Mouse (Mus musculus): ENCODE data around the gene Rsu1. TPM values are rescaled to one million over a fixed set of nuclear protein-coding genes. Genes with fewer than 3 reads are reported as not detected.
A peak's percentile ranks its signal among the peaks of the same experiment; 100 is the strongest.

Gene Rsu1
- polyA plus RNA-seq, 1 experiment from 2014 or later: 68.3 TPM

GRCm38 (mm10) chr2:13278114-13278862, 7.1 kb upstream of the Rsu1 start:
- no peak for ATAC-seq
- Histone ChIP-seq H3K36me3 (ENCODE audit: control insufficient read depth, insufficient read depth) (peaks cover 9% of the 10 kb centered on the region; the same call in 1 of the 2 replicates), H3K4me2 (replicated peaks; ENCODE audit: low read depth) (no peak overlapping the region), H3K9ac (ENCODE audit: low read depth, low read length) (no peak overlapping the region), H3K27ac (ENCODE audit: low read depth, low read length) (no peak overlapping the region), H3K4me3 (ENCODE audit: low read depth, low read length) (no peak overlapping the region), H3K27me3 (replicated peaks; ENCODE audit: control insufficient read depth, insufficient read depth, low read length) (no peaks in the 10 kb centered on the region), H3K4me1 (replicated peaks; ENCODE audit: control insufficient read depth, insufficient read depth, low read length) (no peaks in the 10 kb centered on the region), H3K9me3 (ENCODE audit: control insufficient read depth) (no peaks in the 10 kb centered on the region)
- TF ChIP-seq CTCF (IDR thresholded peaks at IDR 0.05; ENCODE audit: low read depth): peak; percentile 76
- 52% methylated on average over 10 of the region's 10 CpGs for WGBS

- TF ChIP-seq CTCF (IDR thresholded peaks at IDR 0.05; ENCODE audit: low read depth): peak; percentile 57
These were observed 4.7 kb upstream of the Rsu1 start for GRCm38 (mm10) chr2:13275874-13276273.

DNA sequence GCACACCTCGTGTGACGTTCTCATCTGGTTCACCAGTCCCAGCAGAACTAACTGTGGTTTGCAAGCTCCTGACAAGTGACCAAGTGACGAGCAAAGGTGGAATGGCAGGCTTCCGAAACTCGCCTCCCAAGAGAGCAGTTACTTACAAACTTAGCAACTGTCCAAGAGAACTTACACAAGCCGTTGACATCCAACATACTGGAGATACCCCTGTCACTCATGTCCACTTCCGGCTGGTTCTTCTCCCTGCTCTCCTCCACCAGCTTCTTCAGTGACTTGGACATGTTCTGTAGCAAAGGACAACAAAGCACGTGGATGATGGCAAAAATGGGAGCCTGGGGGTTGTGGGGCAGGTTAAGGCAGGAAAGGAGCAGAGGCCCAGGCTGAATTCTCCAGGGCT, 479 bp downstream of the Rsu1 start:
- TF ChIP-seq CTCF (IDR thresholded peaks at IDR 0.05; ENCODE audit: low read depth): no peak
- Histone ChIP-seq H3K4me1 (replicated peaks; ENCODE audit: control insufficient read depth, insufficient read depth, low read length) (no peaks in the 10 kb centered on the region), H3K27ac (ENCODE audit: low read depth, low read length) (no peak overlapping the region), H3K9me3 (ENCODE audit: control insufficient read depth) (no peaks in the 10 kb centered on the region), H3K36me3 (ENCODE audit: control insufficient read depth, insufficient read depth) (no peaks in the 10 kb centered on the region), H3K27me3 (replicated peaks; ENCODE audit: control insufficient read depth, insufficient read depth, low read length) (no peaks in the 10 kb centered on the region), H3K4me3 (ENCODE audit: low read depth, low read length) (peak overlapping the region; percentile 65), H3K9ac (ENCODE audit: low read depth, low read length) (peak overlapping the region; percentile 64), H3K4me2 (replicated peaks; ENCODE audit: low read depth) (peak overlapping the region; percentile 82)
- no peak for ATAC-seq
- 33% methylated on average over 8 of the region's 8 CpGs for WGBS

More at GRCm38 (mm10) chr2:13275874-13276273, 4.7 kb upstream of the Rsu1 start:
- ATAC-seq: no peak
- no peak overlapping the region for H3K9ac ChIP-seq (ENCODE audit: low read depth, low read length)
- H3K4me3 ChIP-seq (ENCODE audit: low read depth, low read length): no peak overlapping the region
- peaks cover 5% of the 10 kb centered on the region; the same call in 1 of the 2 replicates for H3K36me3 ChIP-seq (ENCODE audit: control insufficient read depth, insufficient read depth)
- 67% methylated on average over 7 of the region's 7 CpGs for WGBS
- H3K9me3 ChIP-seq (ENCODE audit: control insufficient read depth): no peaks in the 10 kb centered on the region
- no peaks in the 10 kb centered on the region for H3K27me3 ChIP-seq (replicated peaks; ENCODE audit: control insufficient read depth, insufficient read depth, low read length)
- H3K4me2 ChIP-seq (replicated peaks; ENCODE audit: low read depth): no peak overlapping the region
- H3K27ac ChIP-seq (ENCODE audit: low read depth, low read length): no peak overlapping the region
- H3K4me1 ChIP-seq (replicated peaks; ENCODE audit: control insufficient read depth, insufficient read depth, low read length): no peaks in the 10 kb centered on the region

- no peaks in the 10 kb centered on the region for H3K4me1 ChIP-seq (replicated peaks; ENCODE audit: control insufficient read depth, insufficient read depth, low read length)
- no peak overlapping the region for H3K4me3 ChIP-seq (ENCODE audit: low read depth, low read length)
- 93% methylated on average over 4 of the region's 4 CpGs for WGBS
- no peaks in the 10 kb centered on the region for H3K9me3 ChIP-seq (ENCODE audit: control insufficient read depth)
- H3K36me3 ChIP-seq (ENCODE audit: control insufficient read depth, insufficient read depth): no peaks in the 10 kb centered on the region
- no peak overlapping the region for H3K9ac ChIP-seq (ENCODE audit: low read depth, low read length)
- H3K4me2 ChIP-seq (replicated peaks; ENCODE audit: low read depth): no peak overlapping the region
- H3K27ac ChIP-seq (ENCODE audit: low read depth, low read length): no peak overlapping the region
- H3K27me3 ChIP-seq (replicated peaks; ENCODE audit: control insufficient read depth, insufficient read depth, low read length): no peaks in the 10 kb centered on the region
- no peak for TF ChIP-seq CTCF (IDR thresholded peaks at IDR 0.05; ENCODE audit: low read depth)
- no peak for ATAC-seq
These were observed 2.4 kb downstream of the Rsu1 start for GRCm38 (mm10) chr2:13268681-13269293.

DNA sequence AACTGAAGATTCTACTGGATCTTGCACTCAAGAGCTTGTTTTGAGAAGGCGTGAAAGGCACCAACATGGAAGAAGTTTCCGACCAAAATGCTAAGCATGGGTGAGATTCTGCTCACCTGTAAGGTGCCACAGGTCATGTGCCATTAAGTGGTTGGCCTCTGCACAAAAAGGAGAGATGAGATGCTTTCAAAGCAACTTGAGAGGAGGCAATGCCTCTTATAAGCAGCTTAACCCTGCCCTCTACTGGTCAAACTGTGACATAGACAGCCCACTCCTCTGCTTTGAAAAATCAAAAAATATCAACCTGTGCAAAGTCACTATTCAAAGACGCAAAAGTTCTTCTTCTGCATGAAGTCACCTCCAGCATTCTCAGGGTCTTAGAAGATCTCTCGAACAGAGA, 6.3 kb downstream of the Rsu1 start:
- no peaks in the 10 kb centered on the region for H3K9me3 ChIP-seq (ENCODE audit: control insufficient read depth)
- 48% methylated on average over 4 of the region's 4 CpGs for WGBS
- no peak for ATAC-seq
- H3K9ac ChIP-seq (ENCODE audit: low read depth, low read length): no peak overlapping the region
- no peak overlapping the region for H3K4me3 ChIP-seq (ENCODE audit: low read depth, low read length)
- no peak overlapping the region for H3K27ac ChIP-seq (ENCODE audit: low read depth, low read length)
- no peak overlapping the region for H3K4me2 ChIP-seq (replicated peaks; ENCODE audit: low read depth)
- no peaks in the 10 kb centered on the region for H3K36me3 ChIP-seq (ENCODE audit: control insufficient read depth, insufficient read depth)
- no peaks in the 10 kb centered on the region for H3K4me1 ChIP-seq (replicated peaks; ENCODE audit: control insufficient read depth, insufficient read depth, low read length)
- TF ChIP-seq CTCF (IDR thresholded peaks at IDR 0.05; ENCODE audit: low read depth): peak; percentile 83
- no peaks in the 10 kb centered on the region for H3K27me3 ChIP-seq (replicated peaks; ENCODE audit: control insufficient read depth, insufficient read depth, low read length)

DNA sequence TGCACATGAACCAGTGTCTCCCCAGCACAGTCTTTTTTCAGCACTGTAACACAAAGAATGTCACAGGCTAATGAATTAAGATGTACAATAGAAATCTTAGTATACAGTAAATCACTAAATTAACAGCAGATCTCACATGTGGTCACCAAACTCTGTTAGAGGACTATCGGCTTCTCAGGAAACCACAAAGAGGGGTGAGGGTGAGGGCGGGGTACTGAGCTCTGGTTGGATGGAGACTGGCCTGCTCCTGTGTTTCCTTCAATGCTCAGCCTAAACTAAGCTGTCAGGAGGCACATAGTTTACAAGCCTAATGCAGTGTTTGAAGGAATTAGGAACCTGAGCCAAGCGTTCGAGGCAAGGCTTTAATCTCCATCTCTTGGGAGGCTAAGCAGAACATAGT, 8.1 kb downstream of the Rsu1 start:
- TF ChIP-seq CTCF (IDR thresholded peaks at IDR 0.05; ENCODE audit: low read depth): no peak
- no peaks in the 10 kb centered on the region for H3K4me1 ChIP-seq (replicated peaks; ENCODE audit: control insufficient read depth, insufficient read depth, low read length)
- H3K9me3 ChIP-seq (ENCODE audit: control insufficient read depth): no peaks in the 10 kb centered on the region
- no peak overlapping the region for H3K4me3 ChIP-seq (ENCODE audit: low read depth, low read length)
- no peaks in the 10 kb centered on the region for H3K36me3 ChIP-seq (ENCODE audit: control insufficient read depth, insufficient read depth)
- no peak for ATAC-seq
- no peak overlapping the region for H3K9ac ChIP-seq (ENCODE audit: low read depth, low read length)
- H3K4me2 ChIP-seq (replicated peaks; ENCODE audit: low read depth): no peak overlapping the region
- WGBS: 78% methylated on average over 4 of the region's 4 CpGs
- H3K27ac ChIP-seq (ENCODE audit: low read depth, low read length): no peak overlapping the region
- H3K27me3 ChIP-seq (replicated peaks; ENCODE audit: control insufficient read depth, insufficient read depth, low read length): no peaks in the 10 kb centered on the region
